Mouse (Mus musculus): ENCODE results near the gene Fdxacb1.

GRCm38 (mm10) chr9:50738914-50739870 lies 28.8 kb upstream of the Fdxacb1 start, which contains the start of gene Dixdc1:
- TF ChIP-seq CTCF (IDR thresholded peaks at IDR 0.05; ENCODE audit: borderline replicate concordance, insufficient read depth, low read length) (no peak), POLR2A (IDR thresholded peaks at IDR 0.05; ENCODE audit: low read depth, low read length) (no peak)

All from embryonic fibroblast, embryonic 13.5 days (primary cell).